8 mouse cellular contexts compared by ENCODE assay signal in the genomic region with DNA sequence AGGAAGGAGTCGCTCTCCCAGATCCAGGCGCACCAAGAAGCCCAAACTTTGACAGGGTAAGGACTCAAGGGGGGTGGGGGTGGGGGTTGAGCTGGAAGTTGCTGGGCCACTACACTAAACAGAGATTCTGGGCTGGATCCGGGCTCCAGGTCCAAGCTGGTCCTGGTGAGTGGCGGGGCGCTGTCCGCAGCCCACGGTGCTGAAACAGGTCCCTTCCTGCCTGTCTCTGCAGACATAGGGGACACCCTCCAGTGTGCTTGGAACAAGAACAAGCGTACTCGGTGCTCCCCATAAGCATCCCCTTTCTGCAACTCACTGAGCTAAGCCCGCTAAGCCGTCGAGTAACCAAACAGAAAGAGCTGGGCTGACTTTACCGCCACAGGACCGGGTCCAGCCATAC. TPM values are rescaled to one million over a fixed set of nuclear protein-coding genes. Genes with fewer than 3 reads are reported as not detected.
DNase-seq lines count a peak whose midpoint lies in the region; ATAC-seq and TF ChIP-seq lines count a peak whose summit lies in the region.

No protein-coding gene starts in this region.

- ATAC-seq in midbrain, embryonic 16.5 days = no peak
- ATAC-seq in erythroid progenitor cell, adult 5-6 weeks (replicated peaks; ENCODE audit: low FRiP score, poor library complexity, severe bottlenecking) = no peak

- no peak overlapping the region for H3K27ac ChIP-seq in midbrain, embryonic 10.5 days (replicated peaks)
- no peak overlapping the region for H3K27ac ChIP-seq in midbrain, embryonic 16.5 days (ENCODE audit: low read length)
- H3K27ac ChIP-seq in limb, embryonic 10.5 days = no peak overlapping the region

- DNase-seq in midbrain, embryonic 10.5 days (ENCODE audit: low spot score) = peak; percentile 68
- peak; percentile 40 to 45 for DNase-seq in adrenal gland, adult 18-20 months (ENCODE audit: low spot score in 2 of 2)
- peak; percentile 36 to 54 for DNase-seq in gastrocnemius, postnatal 36 days
- DNase-seq in limb, embryonic 10.5 days (ENCODE audit: low spot score) = peak; percentile 85
- DNase-seq in layer of hippocampus, adult 8-10 months (ENCODE audit: low spot score in 2 of 2) = no peak

- H3K4me2 ChIP-seq in midbrain, embryonic 16.5 days (ENCODE audit: low read length) = no peak overlapping the region; the same call in 1 of the 2 replicates
- H3K4me2 ChIP-seq in myocyte (ENCODE audit: low read depth) = no peak overlapping the region

- H3K4me3 ChIP-seq in midbrain, embryonic 10.5 days = 0 out of 2 replicates have a peak overlapping the region, but pooled peaks have one; percentile 1
- no peak overlapping the region for H3K4me3 ChIP-seq in midbrain, embryonic 16.5 days (ENCODE audit: low read depth, low read length)
- no peak overlapping the region for H3K4me3 ChIP-seq in limb, embryonic 10.5 days
- no peak overlapping the region for H3K4me3 ChIP-seq in myocyte

- no peaks in the 10 kb centered on the region for H3K9me3 ChIP-seq in midbrain, embryonic 10.5 days (replicated peaks)
- H3K9me3 ChIP-seq in midbrain, embryonic 16.5 days (replicated peaks; ENCODE audit: control insufficient read depth, low read length, poor library complexity, severe bottlenecking) = no peaks in the 10 kb centered on the region
- no peaks in the 10 kb centered on the region for H3K9me3 ChIP-seq in limb, embryonic 10.5 days (replicated peaks)

- peaks cover 29% of the 10 kb centered on the region for H3K4me1 ChIP-seq in midbrain, embryonic 10.5 days
- H3K4me1 ChIP-seq in midbrain, embryonic 16.5 days (ENCODE audit: control insufficient read depth, insufficient read depth, low read length) = peaks cover 29% of the 10 kb centered on the region
- no peaks in the 10 kb centered on the region for H3K4me1 ChIP-seq in limb, embryonic 10.5 days

- intact Hi-C loops in gastrocnemius, postnatal 36 days (cut with DNase I) = no loop called here

- no peaks in the 10 kb centered on the region for H3K27me3 ChIP-seq in midbrain, embryonic 10.5 days (ENCODE audit: low read depth, poor library complexity, severe bottlenecking)
- H3K27me3 ChIP-seq in midbrain, embryonic 16.5 days (ENCODE audit: control insufficient read depth, insufficient read depth, low read depth, low read length) = no peaks in the 10 kb centered on the region
- no peaks in the 10 kb centered on the region for H3K27me3 ChIP-seq in limb, embryonic 10.5 days (ENCODE audit: low read depth, poor library complexity, severe bottlenecking)
- no peaks in the 10 kb centered on the region for H3K27me3 ChIP-seq in myocyte (ENCODE audit: control insufficient read depth, insufficient read depth, insufficient read length)

- TF ChIP-seq POLR2A in myocyte (IDR thresholded peaks at IDR 0.05; ENCODE audit: insufficient read length, low read depth) = no peak

- no peaks in the 10 kb centered on the region for H3K79me2 ChIP-seq in myocyte (ENCODE audit: control insufficient read depth, insufficient read depth)

- H3ac ChIP-seq in myocyte (ENCODE audit: control insufficient read depth, insufficient read length) = no peak overlapping the region

- whole genome bisulfite sequencing in midbrain, embryonic 10.5 days = 5% methylated on average over 14 of the region's 14 CpGs
- WGBS in midbrain, embryonic 16.5 days = 3% methylated on average over 14 of the region's 14 CpGs
- WGBS in limb, embryonic 10.5 days = 7% methylated on average over 14 of the region's 14 CpGs

- no peaks in the 10 kb centered on the region for H3K36me3 ChIP-seq in midbrain, embryonic 10.5 days
- H3K36me3 ChIP-seq in midbrain, embryonic 16.5 days (ENCODE audit: control insufficient read depth, insufficient read depth, low read length) = no peaks in the 10 kb centered on the region
- H3K36me3 ChIP-seq in limb, embryonic 10.5 days = no peaks in the 10 kb centered on the region
- no peaks in the 10 kb centered on the region for H3K36me3 ChIP-seq in myocyte (ENCODE audit: control insufficient read depth, insufficient read depth)

- no peak overlapping the region for H3K9ac ChIP-seq in midbrain, embryonic 16.5 days (ENCODE audit: low read depth, low read length)

TF ChIP-seq in myocyte, 11 proteins besides CTCF, POLR2A, EP300 and RAD21:
- TF ChIP-seq E2F4 (IDR thresholded peaks at IDR 0.05; ENCODE audit: insufficient read depth) = no peak
- peak; percentile 85 for TF ChIP-seq REST (IDR thresholded peaks at IDR 0.05; ENCODE audit: insufficient read depth, insufficient read length)

RNA-seq across cellular contexts. Expression of gene Cnga3, which starts 4.2 kb away (rescaled TPM):
- not detected in 2 replicates for polyA plus RNA-seq in midbrain, embryonic 10.5 days (2016; fragmentation: Nextera tagmentation; extraction: Ambion mirVana)
- 0.38 and 0.62 TPM in 2 replicates for polyA plus RNA-seq in midbrain, embryonic 16.5 days (2015; fragmentation: Nextera tagmentation; extraction: Ambion mirVana)
- 1 to 10 TPM; 1.8 to 2.0 TPM for total RNA-seq in adrenal gland, adult 18-20 months (2021)
- under 1 TPM; 0.32 to 0.46 TPM for total RNA-seq in gastrocnemius, postnatal 36 days (2021)
- not detected in 2 replicates for polyA plus RNA-seq in limb, embryonic 10.5 days (2016; fragmentation: Nextera tagmentation; extraction: Ambion mirVana)
- not detected for polyA plus RNA-seq in myocyte (2012; fragmentation: generic; extraction: Trizol)
- total RNA-seq in erythroid progenitor cell, adult 5-6 weeks (2015; ENCODE audit: low replicate concordance) = not detected in 2 replicates
- total RNA-seq in erythroid progenitor cell, adult 5-6 weeks (2017; ENCODE audit: low replicate concordance) = not detected in 2 replicates
- under 1 TPM; 0.33 to 0.55 (median 0.50) TPM for total RNA-seq in layer of hippocampus, adult 8-10 months (2022)

Comparison
In these comparisons a context has a peak if more than half of its experiments do, and no peak if none do; other contexts are left out.
1. DNase-seq: peak in midbrain, embryonic 10.5 days (single experiment), adrenal gland, adult 18-20 months (2 of 2), gastrocnemius, postnatal 36 days (2 of 2) and limb, embryonic 10.5 days (single experiment); none in layer of hippocampus, adult 8-10 months (0 of 2).